Comparison of ENCODE assay signal across 11 mouse cellular contexts in the genomic region with DNA sequence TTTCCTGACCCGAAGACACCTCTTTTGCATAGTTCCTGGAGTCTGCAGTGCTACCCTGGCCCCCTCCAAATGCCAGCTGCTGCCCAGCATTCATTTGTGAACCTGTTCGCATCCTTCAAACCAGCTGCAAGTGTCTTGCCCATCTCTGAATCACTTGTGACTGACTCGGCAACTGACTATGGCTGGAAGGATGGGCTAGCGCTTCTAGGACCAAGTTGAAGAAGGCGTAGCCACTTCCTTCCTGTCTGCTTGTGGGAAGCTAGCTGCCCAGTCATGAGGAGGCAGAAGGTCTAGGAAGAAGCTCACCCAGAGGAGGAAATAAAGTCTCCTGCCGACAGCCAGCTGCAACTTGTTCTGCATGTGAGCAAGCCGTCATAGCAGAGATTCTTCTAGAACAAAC. TPM values are rescaled to one million over a fixed set of nuclear protein-coding genes. Genes with fewer than 3 reads are reported as not detected.
A peak's percentile ranks its signal among the peaks of the same experiment; 100 is the strongest.
DNase-seq lines count a peak whose midpoint lies in the region; ATAC-seq and TF ChIP-seq lines count a peak whose summit lies in the region.
"Had no signal": no experiment of that assay in that cellular context is flagged by ENCODE, and none has a peak within 500 bp of the region (broad histone marks: within the 10 kb centered on the region; RNA-seq: fewer than 3 reads in every experiment).

No protein-coding gene starts in this region.

- no peak overlapping the region for H3K4me2 ChIP-seq in liver, embryonic 16.5 days (ENCODE audit: low read depth, low read length)
- H3K4me2 ChIP-seq: embryonic facial prominence, embryonic 15.5 days; heart, embryonic 13.5 days had no signal

- WGBS in liver, embryonic 16.5 days (ENCODE audit: insufficient replicate concordance) = 37% methylated on average over 7 of the region's 7 CpGs
- 88% methylated on average over 7 of the region's 7 CpGs for WGBS in cerebellum, adult 2 months

- H3K27ac ChIP-seq in liver, embryonic 16.5 days (ENCODE audit: low read length) = no peak overlapping the region
- H3K27ac ChIP-seq in cerebellum, adult 2 months (ENCODE audit: insufficient read depth, low read length) = no peak overlapping the region
- H3K27ac ChIP-seq: embryonic facial prominence, embryonic 15.5 days; heart, embryonic 13.5 days had no signal

- no peaks in the 10 kb centered on the region for H3K36me3 ChIP-seq in liver, embryonic 16.5 days (ENCODE audit: control insufficient read depth, insufficient read depth)
- no peaks in the 10 kb centered on the region for H3K36me3 ChIP-seq in splenic B cell, adult 2 months (ENCODE audit: control insufficient read depth, insufficient read depth, low read length, poor library complexity, severe bottlenecking)
- H3K36me3 ChIP-seq: embryonic facial prominence, embryonic 15.5 days; heart, embryonic 13.5 days had no signal

- H3K4me1 ChIP-seq in liver, embryonic 16.5 days (ENCODE audit: control insufficient read depth, low read depth, low read length) = no peaks in the 10 kb centered on the region
- H3K4me1 ChIP-seq in cerebellum, adult 2 months (ENCODE audit: control insufficient read depth, insufficient read depth, low read length) = peaks cover 10% of the 10 kb centered on the region; the same call in 1 of the 2 replicates

- no peak overlapping the region for H3K4me3 ChIP-seq in liver, embryonic 16.5 days (ENCODE audit: low read depth, low read length)
- H3K4me3 ChIP-seq in cerebellum, adult 2 months (replicated peaks; ENCODE audit: insufficient read depth, low read depth, low read length) = no peak overlapping the region
- H3K4me3 ChIP-seq: embryonic facial prominence, embryonic 15.5 days; heart, embryonic 13.5 days had no signal

- DNase-seq in liver = no peak
- peak; percentile 42 for DNase-seq in lung, postnatal 25 days (ENCODE audit: low spot score)
- DNase-seq in splenic B cell, adult 2 months (ENCODE audit: low read depth, low spot score) = peak; percentile 68
- DNase-seq in layer of hippocampus, adult 18-20 months (ENCODE audit: low spot score in 2 of 2) = no peak
- no peak for DNase-seq in cerebellum, adult 2 months
- DNase-seq in frontal cortex, adult 2 months (ENCODE audit: extremely low spot score in 1 of 2, low spot score in 1 of 2) = no peak
- DNase-seq: cerebellum, postnatal 14 days had no signal

- TF ChIP-seq POLR2A in cerebellum, adult 2 months (IDR thresholded peaks at IDR 0.05; ENCODE audit: borderline replicate concordance, insufficient read depth, low read length) = no peak

- no peak for TF ChIP-seq CTCF in cerebellum, adult 2 months (IDR thresholded peaks at IDR 0.05; ENCODE audit: borderline replicate concordance, insufficient read depth, low read depth, low read length)

- H3K9ac ChIP-seq in liver, embryonic 16.5 days (ENCODE audit: low read depth, low read length) = no peak overlapping the region
- H3K9ac ChIP-seq: embryonic facial prominence, embryonic 15.5 days; heart, embryonic 13.5 days had no signal

- ATAC-seq in liver, embryonic 16.5 days (ENCODE audit: low read depth) = peak; percentile 47; the same call in 1 of the 2 replicates
- ATAC-seq in CD4-positive, CD25-positive, alpha-beta regulatory T cell, adult 4 months = peak; percentile 82

- H3K27me3 ChIP-seq in liver, embryonic 16.5 days (ENCODE audit: control insufficient read depth, insufficient read depth, low read depth, low read length) = no peaks in the 10 kb centered on the region
- no peaks in the 10 kb centered on the region for H3K27me3 ChIP-seq in splenic B cell, adult 2 months (ENCODE audit: control insufficient read depth, insufficient read depth, low read length, poor library complexity, severe bottlenecking)
- H3K27me3 ChIP-seq in cerebellum, adult 2 months (ENCODE audit: control insufficient read depth, insufficient read depth, low read length) = no peaks in the 10 kb centered on the region
- H3K27me3 ChIP-seq: embryonic facial prominence, embryonic 15.5 days; heart, embryonic 13.5 days had no signal

- H3K9me3 ChIP-seq in liver, embryonic 16.5 days (replicated peaks; ENCODE audit: control insufficient read depth, low read length) = peaks cover under 1% of the 10 kb centered on the region; the same call in 1 of the 2 replicates
- H3K9me3 ChIP-seq: embryonic facial prominence, embryonic 15.5 days; heart, embryonic 13.5 days had no signal

RNA-seq across cellular contexts. Expression of a gene that starts 29.6 kb away (rescaled TPM):
- polyA plus RNA-seq in liver, embryonic 16.5 days (2015; fragmentation: Nextera tagmentation; extraction: Ambion mirVana) = 47.5 and 49.0 TPM in 2 replicates
- 1 to 10 TPM; 2.1 to 2.5 TPM for polyA plus RNA-seq in CD4-positive, CD25-positive, alpha-beta regulatory T cell, adult 4 months (2017; shearing (Covaris generic))
- 10 to 100 TPM; 11.5 to 12.0 TPM for total RNA-seq in layer of hippocampus, adult 18-20 months (2021)
- 12.5 and 13.5 TPM in 2 replicates for polyA plus RNA-seq in cerebellum, adult 2 months (2012; rRNA removed)
- 14.9 and 15.3 TPM in 2 replicates for polyA plus RNA-seq in frontal cortex, adult 2 months (2012; rRNA removed)

RNA-seq across cellular contexts. Expression of a gene that starts 50.7 kb away (rescaled TPM):
- 379 and 433 TPM in 2 replicates for polyA plus RNA-seq in liver, embryonic 16.5 days (2015; fragmentation: Nextera tagmentation; extraction: Ambion mirVana)
- 100 to 1,000 TPM; 359 to 760 TPM for polyA plus RNA-seq in CD4-positive, CD25-positive, alpha-beta regulatory T cell, adult 4 months (2017; shearing (Covaris generic))
- 100 to 1,000 TPM; 127 to 133 TPM for total RNA-seq in layer of hippocampus, adult 18-20 months (2021)
- polyA plus RNA-seq in cerebellum, adult 2 months (2012; rRNA removed) = 180 and 186 TPM in 2 replicates
- 210 and 214 TPM in 2 replicates for polyA plus RNA-seq in frontal cortex, adult 2 months (2012; rRNA removed)

RNA-seq across cellular contexts. Expression of a gene that starts 50.9 kb away (rescaled TPM):
- polyA plus RNA-seq in liver, embryonic 16.5 days (2015; fragmentation: Nextera tagmentation; extraction: Ambion mirVana) = 16.1 and 17.2 TPM in 2 replicates
- polyA plus RNA-seq in CD4-positive, CD25-positive, alpha-beta regulatory T cell, adult 4 months (2017; shearing (Covaris generic)) = 10 to 100 TPM; 38.6 to 42.6 TPM
- 10 to 100 TPM; 37.9 to 38.3 TPM for total RNA-seq in layer of hippocampus, adult 18-20 months (2021)
- polyA plus RNA-seq in cerebellum, adult 2 months (2012; rRNA removed) = 29.8 and 31.8 TPM in 2 replicates
- 24.9 and 25.0 TPM in 2 replicates for polyA plus RNA-seq in frontal cortex, adult 2 months (2012; rRNA removed)

Comparison
In these comparisons a context has a peak if more than half of its experiments do, and no peak if none do; other contexts are left out.
1. DNase-seq: peak in lung, postnatal 25 days (single experiment) and splenic B cell, adult 2 months (single experiment); none in liver (single experiment), layer of hippocampus, adult 18-20 months (0 of 2), cerebellum, adult 2 months (0 of 2) and frontal cortex, adult 2 months (0 of 2).